Mouse (Mus musculus) gastrocnemius, postnatal 25 days (tissue): ENCODE data around the gene Ocel1. TPM values are rescaled to one million over a fixed set of nuclear protein-coding genes. Genes with fewer than 3 reads are reported as not detected.
"Not testable (repeated sequence)": the region's sequence is repeated elsewhere in the genome, so short reads cannot be mapped to it uniquely, and the experiment has no call there.

Source experiments
- DNase-seq: peaks from one replicate; pipeline ENCODE4 v3.0.0; 2022
- long read RNA-seq, 2 experiments: library from polyadenylated mRNA; stranded (forward); transcript quantifications; one replicate each; pipeline ENCODE4 v2.0.0; 2021
- total RNA-seq, 2 experiments: library from RNA; stranded (reverse); gene quantifications; 1 replicate in 1 of 2; 2 replicates in 1 of 2; pipeline ENCODE4 v1.2.3; 2021

Gene Ocel1
- 1 to 10 TPM; 6.9 to 8.0 TPM for total RNA-seq
- long read RNA-seq, experiment 1, partial matches to known transcripts = 0 of 10 reads
- long read RNA-seq, experiment 1, other reads (novel, unspliced or antisense) = 4 of 10 reads
- long read RNA-seq, experiment 2, transcript Ocel1-202 (3 exons, 2,179 nt) = major isoform, 7 of 14 reads
- long read RNA-seq, experiment 2, transcript Ocel1-201 (4 exons, 1,611 nt) = major isoform, 7 of 14 reads
- long read RNA-seq, experiment 2, partial matches to known transcripts = 0 of 14 reads
- long read RNA-seq, experiment 2, other reads (novel, unspliced or antisense) = 0 of 14 reads

- peak; percentile 98 for DNase-seq
These were observed at the start of gene Ocel1 for GRCm38 (mm10) chr8:71371236-71371848. Gene Ocel1 (plus strand): TSS chr8:71371298.

- DNase-seq = no peak
These were observed 48.2 kb upstream of the Ocel1 start for GRCm38 (mm10) chr8:71322939-71323338.

GRCm38 (mm10) chr8:71324848-71325247 lies 46.2 kb upstream of the Ocel1 start:
- DNase-seq = no peak

GRCm38 (mm10) chr8:71337834-71338233 lies 33.3 kb upstream of the Ocel1 start:
- DNase-seq = not testable (repeated sequence)

- DNase-seq = no peak
These were observed 30.5 kb upstream of the Ocel1 start for GRCm38 (mm10) chr8:71340625-71341024.

GRCm38 (mm10) chr8:71346581-71346980 lies 24.5 kb upstream of the Ocel1 start:
- DNase-seq = no peak

- no peak for DNase-seq
These were observed 20.0 kb upstream of the Ocel1 start for GRCm38 (mm10) chr8:71351117-71351516.

- no peak for DNase-seq
These were observed 19.6 kb upstream of the Ocel1 start for GRCm38 (mm10) chr8:71351520-71351919.

- no peak for DNase-seq
These were observed 13.1 kb upstream of the Ocel1 start for GRCm38 (mm10) chr8:71358026-71358425.

GRCm38 (mm10) chr8:71366771-71367528 lies 4.1 kb upstream of the Ocel1 start, which contains the start of gene Use1:
Gene Use1 (plus strand): TSS chr8:71366848.
- DNase-seq = peak; percentile 89

GRCm38 (mm10) chr8:71367529-71368176 lies 3.4 kb upstream of the Ocel1 start:
- DNase-seq = no peak

GRCm38 (mm10) chr8:71368366-71368765 lies 2.7 kb upstream of the Ocel1 start:
- no peak for DNase-seq

- no peak for DNase-seq
These were observed 1.9 kb upstream of the Ocel1 start for GRCm38 (mm10) chr8:71369040-71369718.

GRCm38 (mm10) chr8:71370711-71371235 lies 325 bp upstream of the Ocel1 start:
- DNase-seq = no peak

GRCm38 (mm10) chr8:71372427-71372826 lies 1.3 kb downstream of the Ocel1 start:
- no peak for DNase-seq

- no peak for DNase-seq
These were observed 1.9 kb downstream of the Ocel1 start for GRCm38 (mm10) chr8:71373000-71373399.

GRCm38 (mm10) chr8:71374616-71375206 lies 3.6 kb downstream of the Ocel1 start:
- no peak for DNase-seq

GRCm38 (mm10) chr8:71375581-71376422 lies 4.7 kb downstream of the Ocel1 start:
- peak; percentile 59 for DNase-seq

GRCm38 (mm10) chr8:71376423-71377030 lies 5.4 kb downstream of the Ocel1 start:
- DNase-seq = no peak

- DNase-seq = no peak
These were observed 7.9 kb downstream of the Ocel1 start for GRCm38 (mm10) chr8:71379008-71379407.
